Mouse (Mus musculus) myocyte (in vitro differentiated cells): Measurements from ENCODE around the gene Mepce. TPM values are rescaled to one million over a fixed set of nuclear protein-coding genes. Genes with fewer than 3 reads are reported as not detected.

Source experiments
- H3K27me3 ChIP-seq: one replicate; pipeline ENCODE4 v1.6.1; 2011; ENCODE audit not compliant: control insufficient read depth, insufficient read depth, insufficient read length
- H3K36me3 ChIP-seq: one replicate; pipeline ENCODE4 v1.6.1; 2011; ENCODE audit not compliant: control insufficient read depth, insufficient read depth
- H3K4me2 ChIP-seq: one replicate; pipeline ENCODE4 v1.6.1; 2011; ENCODE audit warnings: low read depth, control low read depth
- H3K4me3 ChIP-seq: one replicate; pipeline ENCODE4 v1.5.1; 2011; ENCODE audit warnings: mild to moderate bottlenecking, control low read depth, moderate library complexity
- H3K79me2 ChIP-seq: one replicate; pipeline ENCODE4 v1.6.1; 2011; ENCODE audit not compliant: control insufficient read depth, insufficient read depth
- H3ac ChIP-seq: one replicate; pipeline ENCODE4 v1.6.1; 2011; ENCODE audit not compliant: control insufficient read depth, insufficient read length
- CEBPB ChIP-seq: IDR thresholded peaks from 2 replicates; pipeline ENCODE4 v1.6.1; 2011; ENCODE audit warnings: mild to moderate bottlenecking, moderate library complexity; ENCODE audit not compliant: poor library complexity, insufficient read depth, severe bottlenecking
- E2F4 ChIP-seq: IDR thresholded peaks from one replicate; pipeline ENCODE4 v1.6.1; 2011; ENCODE audit warnings: mild to moderate bottlenecking, control low read depth, moderate library complexity; ENCODE audit not compliant: insufficient read depth
- MAX ChIP-seq: IDR thresholded peaks from one replicate; pipeline ENCODE4 v1.6.1; 2011; ENCODE audit warnings: low read depth, mild to moderate bottlenecking, control low read depth
- MYOD1 ChIP-seq, 3 experiments: IDR thresholded peaks; one replicate each; pipeline ENCODE4 v1.6.1; 2011; ENCODE audit warnings: control low read depth in 2 of 3, low read depth in 2 of 3, mild to moderate bottlenecking in 2 of 3, moderate library complexity in 1 of 3; ENCODE audit not compliant: insufficient read length in 2 of 3, control insufficient read depth in 1 of 3
- MYOG ChIP-seq, 3 experiments: IDR thresholded peaks; one replicate each; pipeline ENCODE4 v1.6.1; 2011; ENCODE audit warnings: control low read depth in 2 of 3, low read depth in 2 of 3, mild to moderate bottlenecking in 2 of 3; ENCODE audit not compliant: insufficient read length in 2 of 3, control insufficient read depth in 1 of 3, insufficient read depth in 1 of 3
- POLR2A ChIP-seq: IDR thresholded peaks from one replicate; pipeline ENCODE4 v1.6.1; 2011; ENCODE audit warnings: low read depth, mild to moderate bottlenecking, control low read depth, moderate library complexity; ENCODE audit not compliant: insufficient read length
- POLR2AphosphoS2 ChIP-seq: IDR thresholded peaks from one replicate; pipeline ENCODE4 v1.6.1; 2011; ENCODE audit warnings: low read depth, control low read depth; ENCODE audit not compliant: insufficient read length
- REST ChIP-seq: IDR thresholded peaks from one replicate; pipeline ENCODE4 v1.6.1; 2011; ENCODE audit warnings: mild to moderate bottlenecking, control low read depth, moderate library complexity; ENCODE audit not compliant: insufficient read depth, insufficient read length
- SRF ChIP-seq: IDR thresholded peaks from one replicate; pipeline ENCODE4 v1.6.1; 2011; ENCODE audit warnings: low read depth; ENCODE audit not compliant: control insufficient read depth, insufficient read length
- TCF12 ChIP-seq: IDR thresholded peaks from one replicate; pipeline ENCODE4 v1.6.1; 2011; ENCODE audit warnings: mild to moderate bottlenecking, control low read depth; ENCODE audit not compliant: poor library complexity, insufficient read depth, severe bottlenecking
- TCF3 ChIP-seq: IDR thresholded peaks from one replicate; pipeline ENCODE4 v1.6.1; 2011; ENCODE audit warnings: low read depth, control low read depth; ENCODE audit not compliant: insufficient read length
- USF1 ChIP-seq: IDR thresholded peaks from one replicate; pipeline ENCODE4 v1.6.1; 2011; ENCODE audit warnings: low read depth, mild to moderate bottlenecking, control low read depth, moderate library complexity
- polyA plus RNA-seq: library from polyadenylated mRNA; unstranded; fragments of >200 nt; fragmentation: generic; extraction: Trizol; gene quantifications from one replicate; pipeline ENCODE4 v1.2.1, GENCODE M21; 2012; ENCODE audit warnings: missing spikeins

The Mepce gene
- polyA plus RNA-seq, 1 experiment, result 34.4 TPM

DNA sequence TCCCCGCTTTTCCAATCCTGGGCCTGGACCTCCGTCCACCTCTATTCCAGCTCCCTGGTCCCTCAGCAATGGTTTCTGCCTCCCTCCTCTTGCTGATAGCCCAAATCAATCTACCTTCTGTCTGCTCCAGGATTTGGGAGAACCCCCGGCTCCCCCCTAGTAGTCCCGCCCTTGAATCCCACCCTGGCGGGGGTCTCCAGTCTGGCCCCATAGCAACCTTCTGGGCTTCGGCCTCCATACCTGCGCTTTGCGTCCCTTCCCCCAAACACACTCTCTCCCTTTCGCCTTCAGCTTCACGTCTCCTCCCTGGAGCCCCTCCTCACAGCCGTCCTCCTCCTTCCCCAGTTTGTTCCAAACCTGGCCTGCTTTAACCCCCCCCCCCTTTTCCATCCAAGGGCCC lies 46.9 kb downstream of the Mepce start:
- H3K4me3 ChIP-seq, result peak overlapping the region; percentile 25
- H3K36me3 ChIP-seq, result no peaks in the 10 kb centered on the region
- peak overlapping the region; percentile 16 for H3ac ChIP-seq
- peak overlapping the region; percentile 67 for H3K4me2 ChIP-seq
- TF ChIP-seq E2F4 (no peak), REST (no peak), MYOG (IDR thresholded peaks at IDR 0.05; ENCODE audit: control insufficient read depth in 1 of 3, insufficient read depth in 1 of 3, insufficient read length in 2 of 3, low read depth in 2 of 3) (no peak), POLR2A (no peak), TCF3 (no peak), TCF12 (no peak), CEBPB (no peak), MYOD1 (IDR thresholded peaks at IDR 0.05; ENCODE audit: control insufficient read depth in 1 of 3, insufficient read length in 2 of 3, low read depth in 2 of 3) (no peak), USF1 (no peak), SRF (no peak), POLR2AphosphoS2 (no peak), MAX (no peak)
- no peaks in the 10 kb centered on the region for H3K27me3 ChIP-seq
- H3K79me2 ChIP-seq, result no peaks in the 10 kb centered on the region

DNA sequence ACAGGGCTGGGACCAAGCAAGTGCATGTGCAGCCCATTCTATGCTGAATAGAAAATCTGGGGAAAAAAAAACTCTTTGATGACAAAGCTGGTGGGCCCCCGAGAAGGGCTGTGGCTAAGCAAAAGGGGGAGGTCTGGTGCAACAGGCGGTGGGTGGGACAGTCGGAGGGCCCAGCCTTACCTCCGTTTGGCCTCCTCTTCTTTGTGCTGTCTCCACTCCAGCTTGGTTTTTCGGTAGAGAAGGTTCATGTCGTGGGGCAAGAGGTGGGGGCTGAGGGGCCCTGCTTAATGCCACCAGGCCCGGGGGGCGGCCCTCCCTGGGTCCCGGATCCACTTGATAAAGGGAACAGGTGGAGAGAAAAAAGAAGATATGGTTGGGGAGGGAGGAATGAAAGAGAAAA lies 48.0 kb downstream of the Mepce start:
- no peaks in the 10 kb centered on the region for H3K27me3 ChIP-seq
- TF ChIP-seq POLR2AphosphoS2 (no peak), MAX (no peak), E2F4 (no peak), TCF3 (no peak), USF1 (no peak), REST (no peak), SRF (no peak), MYOD1 (IDR thresholded peaks at IDR 0.05; ENCODE audit: control insufficient read depth in 1 of 3, insufficient read length in 2 of 3, low read depth in 2 of 3) (no peak), TCF12 (no peak), MYOG (IDR thresholded peaks at IDR 0.05; ENCODE audit: control insufficient read depth in 1 of 3, insufficient read depth in 1 of 3, insufficient read length in 2 of 3, low read depth in 2 of 3) (no peak), POLR2A (no peak), CEBPB (no peak)
- H3K4me2 ChIP-seq, result no peak overlapping the region
- no peaks in the 10 kb centered on the region for H3K36me3 ChIP-seq
- H3K4me3 ChIP-seq, result no peak overlapping the region
- no peaks in the 10 kb centered on the region for H3K79me2 ChIP-seq
- no peak overlapping the region for H3ac ChIP-seq

DNA sequence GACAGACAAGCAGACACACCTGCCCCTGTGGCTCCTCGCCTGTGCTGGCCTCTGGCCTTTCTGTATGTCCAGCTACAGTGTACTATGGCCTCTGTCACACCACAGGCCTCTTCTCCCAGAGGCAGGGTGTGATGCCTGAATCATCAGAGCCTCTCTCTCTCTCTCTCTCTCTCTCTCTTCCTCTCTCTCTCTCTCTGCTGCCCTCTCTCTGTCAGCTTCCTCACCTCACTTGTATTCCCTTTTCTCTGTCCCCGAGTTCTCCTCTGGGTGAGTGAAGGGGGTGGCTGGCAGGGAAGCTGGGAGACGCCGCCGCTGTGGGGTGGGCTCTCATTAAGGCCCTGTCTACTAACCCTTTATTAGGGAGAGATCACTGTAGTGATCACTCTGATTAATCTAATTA lies 48.9 kb downstream of the Mepce start:
- H3K4me3 ChIP-seq, result no peak overlapping the region
- no peaks in the 10 kb centered on the region for H3K27me3 ChIP-seq
- no peak overlapping the region for H3ac ChIP-seq
- H3K79me2 ChIP-seq, result no peaks in the 10 kb centered on the region
- H3K36me3 ChIP-seq, result no peaks in the 10 kb centered on the region
- TF ChIP-seq E2F4 (no peak), MAX (no peak), CEBPB (no peak), POLR2AphosphoS2 (no peak), POLR2A (no peak), SRF (no peak), TCF3 (no peak), MYOG (IDR thresholded peaks at IDR 0.05; ENCODE audit: control insufficient read depth in 1 of 3, insufficient read depth in 1 of 3, insufficient read length in 2 of 3, low read depth in 2 of 3) (no peak), MYOD1 (IDR thresholded peaks at IDR 0.05; ENCODE audit: control insufficient read depth in 1 of 3, insufficient read length in 2 of 3, low read depth in 2 of 3) (no peak), USF1 (no peak), REST (no peak), TCF12 (no peak)
- no peak overlapping the region for H3K4me2 ChIP-seq

DNA sequence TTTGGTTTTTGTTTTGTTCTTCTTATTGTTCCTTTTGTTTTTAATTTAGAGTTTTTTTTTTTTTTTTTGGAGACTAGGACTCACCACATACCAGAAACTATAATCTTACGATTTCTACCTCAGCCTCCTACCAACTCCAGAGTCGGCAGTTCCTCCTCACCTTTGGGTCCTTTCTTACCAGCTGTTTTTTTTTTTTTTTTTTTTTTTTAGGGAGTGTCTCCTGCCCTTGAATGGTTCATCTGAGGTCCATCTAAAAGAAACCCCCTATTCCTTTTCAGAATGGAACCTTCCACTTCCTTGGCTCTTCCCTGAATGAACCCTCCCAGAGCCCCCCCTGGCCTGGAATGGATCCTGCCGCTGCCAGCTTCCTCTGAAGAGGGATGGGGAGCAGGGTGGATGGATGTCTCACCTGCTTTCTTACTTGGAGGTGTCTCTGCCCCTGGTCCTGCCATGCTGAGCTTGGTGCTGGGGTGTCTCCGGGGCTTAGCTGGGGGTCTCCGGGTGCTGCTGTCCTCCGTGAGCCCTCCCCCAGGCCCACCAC lies 50.0 kb downstream of the Mepce start:
- no peaks in the 10 kb centered on the region for H3K36me3 ChIP-seq

More for the DNA sequence above, 50.0 kb downstream of the Mepce start:
- TF ChIP-seq TCF12 (no peak), TCF3 (no peak), MYOD1 (IDR thresholded peaks at IDR 0.05; ENCODE audit: control insufficient read depth in 1 of 3, insufficient read length in 2 of 3, low read depth in 2 of 3) (no peak), E2F4 (no peak), MYOG (IDR thresholded peaks at IDR 0.05; ENCODE audit: control insufficient read depth in 1 of 3, insufficient read depth in 1 of 3, insufficient read length in 2 of 3, low read depth in 2 of 3) (no peak), USF1 (no peak), MAX (no peak), POLR2AphosphoS2 (no peak), CEBPB (no peak), SRF (no peak), REST (no peak), POLR2A (no peak)
- no peak overlapping the region for H3ac ChIP-seq
- no peaks in the 10 kb centered on the region for H3K79me2 ChIP-seq
- no peak overlapping the region for H3K4me2 ChIP-seq
- no peaks in the 10 kb centered on the region for H3K27me3 ChIP-seq
- no peak overlapping the region for H3K4me3 ChIP-seq
